Mouse (Mus musculus) gastrocnemius, adult 18-20 months (tissue): ENCODE measurements around the gene Prickle2. TPM values are rescaled to one million over a fixed set of nuclear protein-coding genes. Genes with fewer than 3 reads are reported as not detected.

Experiments used
- DNase-seq: peaks from one replicate; pipeline ENCODE4 v3.0.0; 2021; ENCODE audit warnings: low spot score
- total RNA-seq, 2 experiments: library from RNA; stranded (reverse); gene quantifications; 2 replicates each; pipeline ENCODE4 v1.2.3; 2021

Gene Prickle2
- total RNA-seq, 2 experiments from 2014 or later: 1.1 to 1.6 TPM

DNA sequence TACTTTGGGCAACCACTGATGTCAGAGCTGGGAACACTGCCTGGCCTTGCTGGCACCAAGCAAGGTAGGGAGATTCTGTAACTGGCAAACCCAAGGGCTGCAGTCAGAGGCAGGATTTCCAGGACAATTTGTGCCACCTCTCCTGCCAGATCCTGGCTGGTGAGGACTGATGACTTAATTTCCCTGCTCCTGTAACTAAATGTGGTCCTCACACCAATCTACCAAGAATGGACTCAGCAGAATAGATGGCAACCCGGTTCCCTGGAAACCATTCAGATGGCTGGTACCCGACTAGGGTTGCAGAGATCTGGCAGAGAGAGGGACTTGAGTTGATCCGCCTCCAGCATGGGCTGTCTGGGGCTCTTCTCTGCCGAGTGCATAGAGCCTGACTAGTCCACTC is 315.6 kb downstream of the Prickle2 start:
- peak; percentile 75 for DNase-seq

- DNase-seq: no peak
Observed at GRCm38 (mm10) chr6:92388681-92389080, 317.3 kb downstream of the Prickle2 start.

GRCm38 (mm10) chr6:92383196-92383782 is 322.7 kb downstream of the Prickle2 start:
- no peak for DNase-seq

- DNase-seq: no peak
Observed at GRCm38 (mm10) chr6:92381085-92381484, 324.9 kb downstream of the Prickle2 start.

DNA sequence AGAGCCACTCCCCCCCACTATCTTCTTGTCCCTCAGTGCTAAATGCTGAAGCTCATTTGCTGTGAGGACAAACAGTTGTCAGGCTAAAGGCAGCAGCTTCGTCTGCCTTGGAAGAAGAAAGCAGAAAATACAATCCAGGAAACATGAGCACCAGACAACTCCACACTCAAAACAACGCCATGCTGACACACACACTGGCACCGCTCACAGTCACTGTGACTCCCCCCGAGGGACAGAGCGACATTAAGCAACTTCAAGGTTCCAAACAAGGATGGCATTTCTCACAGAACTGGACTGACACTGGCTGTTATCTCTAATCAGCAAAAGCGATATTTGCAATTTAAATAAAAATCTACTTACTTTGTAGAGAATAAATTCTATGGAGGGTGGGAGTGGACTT is 331.1 kb downstream of the Prickle2 start:
- no peak for DNase-seq

DNA sequence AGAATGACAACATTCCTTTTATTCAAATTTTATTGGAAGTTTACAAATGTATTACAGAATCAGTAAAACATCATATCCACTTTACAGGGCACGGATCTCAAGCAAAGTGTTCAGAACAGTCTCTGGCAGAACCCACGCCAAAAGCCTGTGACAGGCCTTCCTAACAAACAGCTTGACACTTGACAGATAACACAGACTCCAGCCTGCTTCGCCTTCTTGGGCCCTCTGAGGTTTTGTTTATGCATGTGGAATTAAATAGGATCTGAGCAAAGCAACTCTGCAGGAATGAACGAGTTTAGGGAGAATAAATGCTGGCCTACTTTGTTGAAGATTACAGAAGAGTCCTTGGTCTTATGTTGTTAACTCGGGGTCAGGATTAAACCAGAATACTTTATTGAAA is 335.1 kb downstream of the Prickle2 start:
- no peak for DNase-seq

- DNase-seq: no peak
Observed at GRCm38 (mm10) chr6:92347278-92348028, 358.5 kb downstream of the Prickle2 start.

- DNase-seq: no peak
Observed at GRCm38 (mm10) chr6:92346729-92347128, 359.2 kb downstream of the Prickle2 start.

GRCm38 (mm10) chr6:92345151-92345550 is 360.8 kb downstream of the Prickle2 start:
- DNase-seq: no peak

GRCm38 (mm10) chr6:92344588-92344987 is 361.4 kb downstream of the Prickle2 start:
- DNase-seq: no peak

Other genes with a start within 250 kb of the Prickle2 start
- under 1 TPM in 1 of 2 experiments, not detected in 1; 0.09 TPM for gene A730049H05Rik, start 110.3 kb upstream of the Prickle2 start, total RNA-seq
- gene Gm15737, start 163.2 kb upstream of the Prickle2 start, total RNA-seq: under 1 TPM; 0.26 to 0.48 TPM
- gene Adamts9, start 237.3 kb upstream of the Prickle2 start, total RNA-seq: 1 to 10 TPM; 3.9 to 4.5 TPM